Mouse (Mus musculus) brain, embryonic 14.5 days (tissue): ENCODE measurements around the gene Pmepa1.

Source experiments
- CTCF ChIP-seq: fragments of 200-500 bp; IDR thresholded peaks from 2 replicates; pipeline ENCODE4 v1.5.1; 2012; ENCODE audit warnings: inconsistent platforms, mild to moderate bottlenecking, moderate library complexity, borderline replicate concordance; ENCODE audit not compliant: insufficient read depth, insufficient read length; ENCODE audit errors: extremely low read depth
- POLR2A ChIP-seq: fragments of 200-500 bp; IDR thresholded peaks from 2 replicates; pipeline ENCODE4 v1.6.1; 2012; ENCODE audit warnings: mild to moderate bottlenecking, inconsistent platforms, borderline replicate concordance; ENCODE audit not compliant: poor library complexity, insufficient read depth, insufficient read length, severe bottlenecking; ENCODE audit errors: extremely low read depth

DNA sequence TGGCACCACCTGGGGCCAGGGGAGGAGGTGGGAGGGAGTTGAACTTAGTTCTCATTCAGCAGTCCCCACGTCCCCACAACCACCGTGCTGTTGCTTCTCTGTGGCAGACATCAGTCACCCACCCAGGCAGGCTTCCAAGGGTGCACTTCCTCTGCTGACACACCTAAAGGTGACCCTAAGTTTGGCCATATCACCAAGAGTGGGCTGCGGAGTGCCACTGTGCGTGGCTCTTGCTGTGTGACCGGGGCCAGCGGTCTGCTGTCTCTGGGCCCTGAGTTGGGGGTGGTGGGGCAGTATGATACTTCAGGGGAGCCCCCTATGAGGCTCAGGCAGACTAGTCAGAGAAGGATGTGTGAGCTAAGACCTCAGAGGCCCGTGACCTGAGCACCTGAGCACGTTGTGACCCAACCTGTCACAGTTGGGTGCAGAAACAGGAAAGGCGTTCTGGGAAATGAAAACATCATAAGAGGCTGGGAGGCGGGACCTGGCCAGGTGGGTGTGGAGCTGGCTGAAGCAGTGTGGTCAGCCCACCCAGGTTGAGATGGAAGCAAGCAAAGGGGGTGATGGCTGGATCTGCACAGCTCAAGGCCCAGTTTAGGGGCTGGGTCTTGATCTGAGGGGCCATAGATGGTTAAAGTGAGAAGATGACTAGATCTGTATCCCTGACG, 95.5 kb downstream of the Pmepa1 start:
- TF ChIP-seq CTCF = no peak
- TF ChIP-seq POLR2A = no peak
